Mouse (Mus musculus) T-helper 17 cell (primary cell): ENCODE data around the gene Retreg3.

Experiments used
- in situ Hi-C, 2 experiments: fragments of 300-600 bp; cut with MboI, MseI; formaldehyde crosslinking; loops; 1 replicate in 1 of 2; 2 replicates in 1 of 2; pipeline ENCODE4 v1.15.1; 2025; ENCODE audit warnings: high pct_unique_total_duplicates in 2 of 2

Gene Retreg3

DNA sequence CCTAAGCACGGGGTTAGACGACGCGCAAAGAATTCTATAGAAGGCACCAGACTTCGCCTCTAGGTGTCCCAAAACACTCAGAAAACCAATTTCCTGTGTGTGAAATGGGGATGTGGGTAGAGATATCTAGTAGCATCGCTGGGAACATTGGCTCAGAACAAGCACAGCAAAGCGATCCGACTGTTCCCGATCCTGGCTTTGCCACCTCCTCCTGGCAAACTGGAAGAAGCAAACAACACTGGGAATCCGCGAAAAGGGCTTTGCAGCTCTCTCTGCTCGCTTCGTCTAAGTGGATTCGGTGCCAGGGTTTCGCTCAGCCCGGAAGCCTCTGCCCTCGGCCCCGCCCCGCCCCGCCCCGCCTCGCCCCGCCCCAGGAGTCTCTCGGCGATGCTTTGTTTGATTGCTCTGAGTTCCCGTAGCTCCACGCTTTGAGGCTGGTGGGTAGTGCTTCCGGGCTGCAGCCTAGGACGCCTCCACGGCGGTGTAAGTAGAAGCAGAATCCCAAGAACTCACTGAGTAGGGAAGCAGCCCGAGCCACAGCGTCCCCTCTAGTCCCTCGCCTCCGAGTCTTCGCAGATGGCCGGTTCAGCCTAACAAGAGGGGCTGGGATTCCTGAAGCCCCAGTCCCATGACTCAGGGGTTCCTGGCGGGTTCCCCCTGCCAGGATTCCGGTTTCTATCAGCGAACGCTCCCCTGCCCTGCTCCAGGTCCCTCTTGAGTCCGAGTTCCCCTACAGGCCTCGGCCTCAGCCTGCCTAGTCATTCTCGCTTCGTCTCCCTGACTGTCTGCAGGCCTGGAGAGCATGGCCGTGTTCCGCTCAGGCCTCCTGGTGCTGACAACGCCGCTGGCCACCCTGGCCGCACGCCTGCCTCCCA is 37.2 kb downstream of the Retreg3 start, which contains the start of gene Coasy:
TSS of gene Coasy (plus strand) at position 358 of the 875 bp plus-strand sequence.
- in situ Hi-C loops = loop anchor here in 1 of 2 experiments (5.0 kb wide), 1 partner anchor 100 kb away; no protein-coding TSS in a partner anchor

- in situ Hi-C loops = loop anchor here in 1 of 2 experiments (5.0 kb wide), 1 partner anchor 101 kb away; no protein-coding TSS in a partner anchor
Measured at GRCm38 (mm10) chr11:101081659-101082058, 38.0 kb downstream of the Retreg3 start.

GRCm38 (mm10) chr11:101080421-101080820 is 39.3 kb downstream of the Retreg3 start:
- in situ Hi-C loops = loop anchor here in 1 of 2 experiments (5.0 kb wide), 1 partner anchor 102 kb away; no protein-coding TSS in a partner anchor

- in situ Hi-C loops = loop anchor here in 1 of 2 experiments (5.0 kb wide), 1 partner anchor 103 kb away; no protein-coding TSS in a partner anchor
Measured at GRCm38 (mm10) chr11:101079746-101080145, 39.9 kb downstream of the Retreg3 start.

DNA sequence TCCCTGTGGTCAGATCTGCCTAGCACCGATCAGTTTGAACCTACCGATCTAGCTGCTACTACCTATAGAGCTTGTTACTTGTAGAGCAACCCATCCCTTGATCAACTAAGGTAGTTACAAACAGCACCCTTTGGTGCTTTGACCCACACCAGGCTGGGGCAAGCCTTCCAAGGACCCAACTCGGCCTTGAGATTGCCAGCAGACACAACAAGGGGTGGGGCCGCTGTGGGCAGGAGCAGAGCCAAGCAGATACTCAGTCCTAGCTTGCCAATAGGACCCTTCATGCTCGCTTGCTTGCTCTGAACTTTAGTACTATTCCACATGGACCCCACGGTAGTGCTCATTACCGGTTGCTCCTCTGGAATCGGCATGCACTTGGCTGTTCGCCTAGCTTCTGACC is 41.6 kb downstream of the Retreg3 start, which contains the start of gene Hsd17b1:
TSS of gene Hsd17b1 (plus strand) at position 291 of the 400 bp plus-strand sequence.
- in situ Hi-C loops = no loop called here

- in situ Hi-C loops = no loop called here
Measured at GRCm38 (mm10) chr11:101071810-101072428, 47.8 kb downstream of the Retreg3 start.

DNA sequence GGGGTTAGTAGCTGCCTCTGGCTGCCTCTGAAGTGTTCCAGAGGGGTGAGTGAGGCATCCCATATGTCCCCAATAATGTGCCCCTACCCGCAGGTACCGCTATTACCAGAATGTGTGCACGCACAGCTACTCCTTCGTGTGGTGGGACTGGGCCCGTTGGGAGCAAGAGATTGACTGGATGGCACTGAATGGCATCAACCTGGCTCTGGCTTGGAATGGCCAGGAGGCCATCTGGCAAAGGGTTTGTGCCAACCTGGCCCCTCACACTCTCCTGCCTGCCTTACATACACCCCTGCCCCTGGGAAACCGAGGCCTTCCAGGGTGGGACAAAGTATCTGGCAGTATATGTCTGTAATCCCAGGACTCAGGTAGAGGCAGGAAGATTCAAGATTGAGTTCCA is 48.7 kb downstream of the Retreg3 start:
- in situ Hi-C loops = no loop called here

- in situ Hi-C loops = no loop called here
Measured at GRCm38 (mm10) chr11:101070189-101070527, 49.5 kb downstream of the Retreg3 start.

DNA sequence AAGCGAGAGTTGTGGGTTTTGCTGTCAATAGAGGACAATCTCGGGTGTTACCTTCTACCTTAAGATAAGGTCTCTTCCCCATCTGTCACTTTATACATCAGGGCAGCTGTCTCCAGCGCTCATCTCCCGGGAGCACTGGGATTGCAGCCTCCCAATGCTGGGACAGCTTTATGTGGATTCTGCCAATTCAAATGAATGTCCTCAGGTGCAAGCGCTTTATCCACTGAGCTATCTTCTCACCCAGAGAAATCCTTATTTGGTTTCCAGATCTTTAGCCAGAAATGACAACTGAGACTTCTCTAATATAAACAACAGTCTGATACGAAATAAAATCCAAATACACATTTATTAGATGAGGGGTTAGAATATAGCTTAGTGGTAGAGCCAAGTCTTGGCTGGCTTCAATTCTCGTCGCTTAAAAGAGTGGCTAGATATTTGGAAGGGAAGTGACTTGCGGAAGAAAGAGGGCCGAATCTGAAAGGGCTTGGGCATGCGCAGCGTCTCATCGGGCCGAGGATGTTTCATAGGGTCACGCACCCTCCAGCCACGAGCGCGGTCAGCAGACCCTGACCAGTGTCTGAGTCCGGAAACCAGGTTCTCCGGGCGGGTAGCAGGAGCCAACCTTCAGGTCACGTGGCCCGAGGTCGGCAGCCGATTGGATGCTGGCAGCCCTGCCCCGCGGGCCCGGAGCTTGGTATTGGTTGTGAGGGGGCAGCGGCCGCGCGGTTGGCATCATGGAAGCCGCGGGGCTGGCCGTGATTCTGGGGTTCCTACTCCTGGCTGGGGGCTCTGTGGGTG is 50.1 kb downstream of the Retreg3 start, which contains the start of gene Naglu:
TSS of gene Naglu (plus strand) at position 622 of the 798 bp plus-strand sequence.
- in situ Hi-C loops = loop anchor here in 1 of 2 experiments (10.0 kb wide), 1 partner anchor 175 kb away; no protein-coding TSS in a partner anchor

DNA sequence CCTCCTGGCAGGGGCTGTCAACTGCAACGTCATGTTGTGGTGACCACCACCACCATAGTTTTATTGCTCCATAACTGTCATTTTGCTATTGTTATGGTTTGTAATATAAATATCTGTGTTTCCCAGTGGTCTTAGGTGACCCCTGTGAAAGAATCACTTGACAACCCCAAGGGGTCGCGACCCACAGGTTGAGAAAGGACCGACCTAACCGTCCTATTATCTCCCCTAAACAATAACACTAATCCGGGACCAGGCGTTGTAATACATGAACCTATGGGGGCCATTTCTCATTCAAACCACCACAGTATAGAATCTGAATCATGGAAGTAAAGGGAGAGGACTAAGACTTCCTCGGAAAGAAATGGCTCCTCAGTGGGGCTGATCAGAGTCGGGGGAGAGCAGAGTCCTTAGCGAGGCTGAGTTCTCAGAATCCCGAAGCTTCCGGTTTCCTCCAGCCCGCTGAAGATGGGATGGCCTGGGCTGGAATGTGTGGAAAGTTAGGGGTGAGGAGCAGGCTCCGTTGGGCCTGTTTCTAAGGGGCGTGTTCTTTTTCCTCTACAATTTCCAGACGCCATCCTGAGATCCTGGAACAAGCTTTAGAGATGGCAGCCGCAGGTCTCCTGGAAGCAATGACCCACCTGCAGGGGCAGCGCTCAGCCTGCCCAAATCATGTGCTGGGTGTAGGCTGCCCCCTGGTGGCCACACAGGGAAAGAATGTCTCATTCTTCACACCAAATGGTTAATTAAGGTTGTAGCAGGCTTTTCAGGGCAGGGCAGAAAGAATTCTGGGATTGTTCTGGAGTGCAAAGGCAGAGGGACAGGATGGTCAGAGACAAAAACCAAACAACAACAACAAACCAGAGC is 52.9 kb downstream of the Retreg3 start:
- in situ Hi-C loops = loop anchor here in 1 of 2 experiments (10.0 kb wide), 1 partner anchor 172 kb away; no protein-coding TSS in a partner anchor

DNA sequence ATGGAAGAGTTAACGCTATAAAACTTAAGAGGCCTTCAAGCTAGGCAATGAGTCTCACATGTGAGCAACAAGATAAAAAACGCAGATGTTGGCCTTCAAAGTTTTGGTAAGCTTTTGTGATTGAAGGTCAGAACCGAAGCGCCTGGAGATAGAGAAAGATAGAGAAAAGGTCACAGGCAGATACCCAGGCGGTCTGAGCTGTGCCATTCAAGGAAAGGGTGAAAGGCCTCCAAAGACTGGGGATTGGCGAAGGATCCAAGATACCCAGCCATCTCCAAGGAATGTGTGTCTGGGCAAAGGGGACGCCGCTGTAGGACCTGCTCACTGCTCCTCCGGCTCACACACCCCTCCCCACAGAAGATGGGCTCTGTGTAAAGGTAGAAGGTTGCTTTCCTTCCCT is 54.7 kb downstream of the Retreg3 start:
- in situ Hi-C loops = loop anchor here in 1 of 2 experiments (10.0 kb wide), 1 partner anchor 170 kb away; no protein-coding TSS in a partner anchor

- in situ Hi-C loops = loop anchor here (5.0 to 10.0 kb wide), 2 partner anchors 82 to 170 kb away; no protein-coding TSS in a partner anchor
Measured at GRCm38 (mm10) chr11:101064462-101064861, 55.2 kb downstream of the Retreg3 start.

DNA sequence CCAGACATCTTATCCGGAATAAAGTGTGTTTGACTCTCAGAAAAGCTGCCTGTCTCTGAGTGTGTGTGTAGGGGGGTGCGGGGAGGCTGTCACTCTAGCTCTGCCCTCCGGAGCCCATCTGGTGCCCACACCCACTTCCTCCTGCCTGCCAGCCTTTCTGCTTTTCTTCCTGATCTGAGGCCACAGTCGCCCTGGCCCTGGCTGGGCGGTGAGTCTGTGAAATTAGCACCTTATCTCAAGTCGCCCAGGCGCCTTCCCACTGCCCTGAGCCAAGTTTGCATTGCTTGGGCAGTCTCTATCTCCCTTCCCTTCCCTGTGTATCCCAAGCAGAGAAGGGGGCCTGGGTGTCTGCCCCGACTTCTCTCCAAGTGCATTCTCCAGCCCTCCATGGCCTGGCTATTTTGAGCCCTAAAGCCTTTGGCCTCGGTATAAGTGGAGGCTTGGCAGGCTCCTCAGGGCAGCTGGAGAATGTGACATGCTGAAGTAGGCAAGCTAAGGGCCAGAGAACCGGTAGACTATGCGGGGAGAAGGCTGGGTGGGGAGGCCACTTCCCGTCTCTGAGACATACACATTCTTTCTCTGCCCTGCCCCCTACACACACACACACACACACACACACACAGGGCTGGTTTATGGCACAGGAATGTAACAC is 55.9 kb downstream of the Retreg3 start:
- in situ Hi-C loops = loop anchor here (5.0 to 10.0 kb wide), 2 partner anchors 82 to 169 kb away; no protein-coding TSS in a partner anchor

GRCm38 (mm10) chr11:101062971-101063675 is 56.6 kb downstream of the Retreg3 start:
- in situ Hi-C loops = loop anchor here (5.0 to 10.0 kb wide), 2 partner anchors 81 to 168 kb away; no protein-coding TSS in a partner anchor

DNA sequence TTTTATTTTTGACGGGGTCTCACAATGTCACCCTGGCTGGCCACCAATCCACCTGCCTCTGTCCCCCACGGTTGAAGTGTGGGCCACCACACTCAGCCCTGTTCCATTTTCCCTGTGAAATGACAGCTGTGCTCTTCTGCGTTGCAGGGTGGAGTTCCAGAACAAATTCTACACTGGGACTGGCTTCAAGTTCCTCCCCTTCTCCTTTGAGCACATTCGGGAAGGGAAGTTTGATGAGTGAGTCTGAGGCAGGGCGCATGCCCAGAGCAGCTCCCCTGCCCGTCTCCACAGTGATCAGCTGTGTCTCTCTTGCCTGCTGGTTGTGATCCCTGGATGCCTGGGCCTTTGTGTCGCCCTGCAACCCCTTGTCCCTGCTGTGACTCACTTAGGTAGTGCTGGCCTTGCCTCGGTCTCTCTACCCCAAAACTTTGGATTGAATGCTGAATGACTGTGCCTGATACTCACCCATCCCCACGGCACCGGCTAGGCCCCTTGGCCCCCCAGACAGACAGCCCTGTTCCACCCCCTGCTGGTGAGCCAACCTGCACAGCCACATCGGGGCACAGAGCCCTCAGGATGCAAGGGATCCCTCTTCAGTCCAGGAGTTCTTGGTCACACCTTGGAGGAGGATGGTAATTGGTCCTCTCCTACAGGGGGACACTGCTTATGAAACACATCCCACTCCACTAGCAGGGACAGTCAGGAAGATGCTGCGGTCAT is 57.4 kb downstream of the Retreg3 start:
- in situ Hi-C loops = loop anchor here (5.0 to 10.0 kb wide), 2 partner anchors 80 to 168 kb away; no protein-coding TSS in a partner anchor

GRCm38 (mm10) chr11:101061049-101061448 is 58.6 kb downstream of the Retreg3 start:
- in situ Hi-C loops = loop anchor here (5.0 to 10.0 kb wide), 2 partner anchors 79 to 166 kb away; no protein-coding TSS in a partner anchor

DNA sequence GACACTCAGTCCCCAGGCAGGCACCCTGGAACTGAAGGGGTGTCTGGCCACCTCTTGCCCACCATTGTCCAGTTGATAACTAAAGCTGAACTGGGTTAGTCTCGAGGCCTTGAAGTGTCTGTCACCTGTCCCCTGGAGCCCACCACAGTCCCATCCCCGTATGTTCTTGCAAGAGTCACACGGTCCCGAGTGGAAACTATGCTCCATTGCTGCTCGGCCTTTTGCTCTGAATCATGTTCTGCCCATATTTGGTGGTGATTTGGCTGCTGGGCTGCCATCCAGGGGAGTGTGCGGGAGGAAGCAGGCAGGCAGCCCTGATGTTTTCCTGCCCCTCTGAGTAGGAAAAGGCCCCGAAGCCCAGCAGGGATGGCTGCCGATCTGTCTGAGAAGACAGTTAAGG is 59.6 kb downstream of the Retreg3 start:
- in situ Hi-C loops = loop anchor here (5.0 to 10.0 kb wide), 2 partner anchors 78 to 165 kb away; no protein-coding TSS in a partner anchor

DNA sequence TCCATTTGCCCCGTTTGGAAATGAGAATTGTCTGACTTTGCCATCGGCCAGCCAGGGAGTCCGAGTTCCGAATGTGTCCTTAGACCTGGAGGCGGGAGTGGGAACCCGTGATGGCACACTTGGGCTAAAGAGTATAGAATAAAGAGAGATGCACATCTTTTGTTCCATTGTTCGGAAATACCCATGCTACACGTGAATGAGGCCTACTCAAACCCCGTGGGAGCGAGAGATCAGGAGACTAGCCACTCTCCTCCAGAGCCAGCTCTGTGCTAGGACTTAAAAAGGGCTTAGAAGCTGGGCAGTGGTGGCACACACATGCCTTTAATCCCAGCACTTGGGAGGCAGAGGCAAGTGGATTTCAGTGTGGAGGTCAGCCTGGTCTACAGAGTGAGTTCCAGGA is 60.2 kb downstream of the Retreg3 start:
- in situ Hi-C loops = loop anchor here in 1 of 2 experiments (5.0 kb wide), 1 partner anchor 77 kb away; no protein-coding TSS in a partner anchor
